In genomic region chr1:60866043-60866442, GRCm38 (mm10) we compare ENCODE assay signal across 35 mouse cellular contexts. TPM values are rescaled to one million over a fixed set of nuclear protein-coding genes. Genes with fewer than 3 reads are reported as not detected.
"Had no signal": no experiment of that assay in that cellular context is flagged by ENCODE, and none has a peak within 500 bp of the region (broad histone marks: within the 10 kb centered on the region; RNA-seq: fewer than 3 reads in every experiment).

No protein-coding gene starts in this region.

- H3K9ac ChIP-seq: forebrain, postnatal 0 days; heart, embryonic 12.5 days; hindbrain, embryonic 12.5 days; hindbrain, embryonic 14.5 days; limb, embryonic 13.5 days; limb, embryonic 15.5 days; liver, embryonic 14.5 days had no signal

- H3K27ac ChIP-seq: heart, embryonic 10.5 days; hindbrain, embryonic 10.5 days; hindbrain, embryonic 12.5 days; hindbrain, embryonic 14.5 days; limb, embryonic 13.5 days; limb, embryonic 15.5 days; liver, embryonic 14.5 days had no signal

- ATAC-seq: forebrain, postnatal 0 days; hindbrain, embryonic 16.5 days; intestine, embryonic 16.5 days had no signal

- H3K36me3 ChIP-seq: heart, embryonic 10.5 days; heart, embryonic 12.5 days; hindbrain, embryonic 10.5 days; hindbrain, embryonic 12.5 days; limb, embryonic 13.5 days; limb, embryonic 15.5 days had no signal

- H3K27me3 ChIP-seq: heart, embryonic 12.5 days; hindbrain, embryonic 12.5 days; limb, embryonic 13.5 days; limb, embryonic 15.5 days had no signal

- H3K4me2 ChIP-seq: heart, embryonic 12.5 days; hindbrain, embryonic 12.5 days; hindbrain, embryonic 14.5 days; limb, embryonic 13.5 days; limb, embryonic 15.5 days had no signal

- DNase-seq: forebrain, postnatal 0 days; gastrocnemius, postnatal 14 days; gastrocnemius, postnatal 36 days; heart, adult 18-20 months; heart, postnatal 10 days; heart, postnatal 4 days; kidney, adult 18-20 months; kidney, adult 8-10 months; kidney, postnatal 10 days; kidney, postnatal 36 days; layer of hippocampus, adult 9-11 months; layer of hippocampus, postnatal 36 days; left cerebral cortex, postnatal 4 days had no signal

- H3K4me3 ChIP-seq: heart, embryonic 10.5 days; heart, embryonic 12.5 days; hindbrain, embryonic 10.5 days; hindbrain, embryonic 12.5 days; limb, embryonic 13.5 days; limb, embryonic 15.5 days had no signal

- H3K9me3 ChIP-seq: heart, embryonic 10.5 days; heart, embryonic 12.5 days; hindbrain, embryonic 12.5 days; limb, embryonic 15.5 days had no signal

RNA-seq across cellular contexts. Expression of gene Ctla4, which starts 20.8 kb away (rescaled TPM):
- total RNA-seq: gastrocnemius, postnatal 14 days; heart, postnatal 4 days; layer of hippocampus, adult 18-20 months; layer of hippocampus, adult 8-10 months; layer of hippocampus, postnatal 14 days; layer of hippocampus, postnatal 36 days; left cerebral cortex, adult 18-20 months; left cerebral cortex, adult 8-10 months; left cerebral cortex, postnatal 10 days; left cerebral cortex, postnatal 25 days; left cerebral cortex, postnatal 4 days had no signal
- polyA plus RNA-seq: forebrain, postnatal 0 days; gonadal fat pad, adult 2 months; heart, embryonic 10.5 days; heart, embryonic 12.5 days; heart, embryonic 14.5 days; hindbrain, embryonic 10.5 days; hindbrain, embryonic 12.5 days; hindbrain, embryonic 14.5 days; hindbrain, embryonic 16.5 days; intestine, embryonic 14.5 days; intestine, embryonic 16.5 days; kidney, embryonic 14.5 days; kidney, embryonic 16.5 days; liver, embryonic 14.5 days had no signal
